Mouse (Mus musculus): ENCODE measurements around the gene Ugt1a2.

DNA sequence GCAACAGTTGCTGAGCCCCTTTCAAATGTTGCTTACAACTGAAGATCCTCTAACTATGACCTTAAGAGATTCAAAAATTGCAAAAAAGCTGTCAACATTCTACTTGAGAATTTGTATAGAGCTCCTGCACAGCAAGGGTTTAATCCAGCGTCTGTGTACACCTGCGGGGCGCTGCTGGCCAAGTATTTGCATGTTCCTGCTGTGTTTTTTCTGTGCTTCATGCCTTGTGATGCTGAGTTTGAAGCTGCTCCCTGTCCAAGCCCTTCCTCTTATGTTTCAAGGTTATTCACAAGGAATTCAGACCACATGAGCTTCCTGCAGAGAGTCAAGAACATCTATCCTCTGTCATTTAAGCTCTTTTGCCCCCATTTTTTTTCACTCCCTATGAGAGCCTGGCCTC lies 8.3 kb upstream of the Ugt1a2 start:
- no peak for TF ChIP-seq CTCF (IDR thresholded peaks at IDR 0.05; ENCODE audit: low read depth, low read length)
- TF ChIP-seq TAL1 (conservative IDR thresholded peaks at IDR 0.05; ENCODE audit: low read depth, low read length) = no peak

Data from G1E (cell line).